18 mouse cellular contexts compared by ENCODE assay signal in the genomic region with DNA sequence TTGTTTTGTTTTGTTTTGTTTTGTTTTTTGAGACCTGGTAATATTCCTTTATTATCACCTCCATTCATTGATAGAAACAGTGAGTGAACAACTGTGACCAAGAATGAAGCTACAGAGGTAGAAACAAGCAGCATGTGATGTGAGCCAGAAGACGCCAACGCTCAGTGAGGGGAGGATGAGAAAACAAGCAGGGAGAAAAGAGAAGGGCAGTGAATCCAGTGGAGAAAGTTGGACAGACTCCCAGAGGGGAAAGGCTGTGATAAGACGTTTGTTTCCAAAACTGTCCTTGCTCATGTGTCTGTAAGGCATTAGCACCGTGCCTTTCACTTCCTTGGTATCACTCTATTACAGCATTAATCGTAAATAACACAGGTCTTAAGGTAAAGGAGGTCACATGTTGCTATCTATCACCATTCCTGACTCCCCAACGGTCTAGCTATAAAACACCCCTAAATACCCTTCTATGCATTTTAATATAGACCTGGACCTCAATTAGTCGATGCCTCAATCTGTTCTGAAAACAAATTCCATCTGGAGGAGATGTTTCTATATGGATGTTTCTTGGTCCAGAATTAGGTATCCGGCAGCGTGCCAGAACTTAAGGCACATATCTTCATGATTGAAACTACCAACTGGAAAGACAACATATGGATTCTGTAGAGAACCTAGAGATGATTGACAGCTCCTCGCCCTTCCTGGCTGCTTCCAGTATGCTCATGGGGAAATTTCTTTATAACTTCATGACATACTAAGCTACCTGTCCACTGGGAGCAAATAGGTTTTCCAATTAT.
DNase-seq lines count a peak whose midpoint lies in the region; ATAC-seq lines count a peak whose summit lies in the region.
"Had no signal": no experiment of that assay in that cellular context is flagged by ENCODE, and none has a peak within 500 bp of the region (broad histone marks: within the 10 kb centered on the region; RNA-seq: fewer than 3 reads in every experiment).

No protein-coding gene starts in this region.

- no peaks in the 10 kb centered on the region for H3K9me3 ChIP-seq in heart, embryonic 15.5 days (replicated peaks)
- H3K9me3 ChIP-seq: intestine, embryonic 15.5 days; limb, embryonic 12.5 days; liver, embryonic 15.5 days; midbrain, embryonic 13.5 days had no signal

- DNase-seq in frontal cortex, postnatal 25 days (ENCODE audit: low spot score in 2 of 2): no peak
- DNase-seq in heart, postnatal 14 days: no peak
- DNase-seq in lung, postnatal 10 days: peak; percentile 25
- DNase-seq in lung, postnatal 14 days: no peak
- peak; percentile 59 for DNase-seq in right cerebral cortex, postnatal 14 days
- DNase-seq in adipocyte (ENCODE audit: low spot score): no peak
- DNase-seq: cerebellum, postnatal 10 days; embryo, embryonic 11 days; thymus, postnatal 14 days had no signal

- peak overlapping the region; percentile 23; the same call in 1 of the 2 replicates for H3K4me2 ChIP-seq in heart, embryonic 15.5 days
- H3K4me2 ChIP-seq: hindbrain, embryonic 14.5 days; intestine, embryonic 15.5 days; limb, embryonic 12.5 days; liver, embryonic 15.5 days; midbrain, embryonic 13.5 days had no signal

- H3K27me3 ChIP-seq in heart, embryonic 15.5 days: no peaks in the 10 kb centered on the region
- H3K27me3 ChIP-seq: intestine, embryonic 15.5 days; liver, embryonic 15.5 days; midbrain, embryonic 13.5 days had no signal

- peak; percentile 73 for ATAC-seq in frontal cortex, adult (ENCODE audit: low TSS enrichment)
- 0 out of 2 replicates have a peak, but pooled peaks have one; percentile 47 for ATAC-seq in heart, embryonic 15.5 days (replicated peaks; ENCODE audit: insufficient number of reproducible peaks, insufficient read depth, low FRiP score, low read depth)
- ATAC-seq: CD4-positive, CD25-positive, alpha-beta regulatory T cell, adult 4 months; intestine, embryonic 15.5 days; midbrain, embryonic 13.5 days had no signal

- peak overlapping the region; percentile 57 for H3K27ac ChIP-seq in heart, embryonic 15.5 days
- H3K27ac ChIP-seq: hindbrain, embryonic 14.5 days; intestine, embryonic 15.5 days; limb, embryonic 12.5 days; liver, embryonic 15.5 days; midbrain, embryonic 13.5 days had no signal

- H3K4me3 ChIP-seq in heart, embryonic 15.5 days: no peak overlapping the region
- H3K4me3 ChIP-seq: intestine, embryonic 15.5 days; limb, embryonic 12.5 days; liver, embryonic 15.5 days; midbrain, embryonic 13.5 days had no signal

- intact Hi-C loops in heart, postnatal 14 days (cut with DNase I): no loop called here

- peaks cover 22% of the 10 kb centered on the region for H3K4me1 ChIP-seq in heart, embryonic 15.5 days (replicated peaks)
- H3K4me1 ChIP-seq: intestine, embryonic 15.5 days; liver, embryonic 15.5 days had no signal

- H3K36me3 ChIP-seq in heart, embryonic 15.5 days: no peaks in the 10 kb centered on the region
- H3K36me3 ChIP-seq: G1E; intestine, embryonic 15.5 days; limb, embryonic 12.5 days; liver, embryonic 15.5 days; midbrain, embryonic 13.5 days had no signal

- WGBS in heart, embryonic 15.5 days: 42% methylated on average over 10 of the region's 10 CpGs

- no peak overlapping the region for H3K9ac ChIP-seq in heart, embryonic 15.5 days
- H3K9ac ChIP-seq: hindbrain, embryonic 14.5 days; intestine, embryonic 15.5 days; limb, embryonic 12.5 days; liver, embryonic 15.5 days; midbrain, embryonic 13.5 days had no signal

Comparison
In these comparisons a context has a peak if more than half of its experiments do, and no peak if none do; other contexts are left out.
1. DNase-seq: peak in lung, postnatal 10 days (single experiment) and right cerebral cortex, postnatal 14 days (single experiment); none in frontal cortex, postnatal 25 days (0 of 2), heart, postnatal 14 days (0 of 2), lung, postnatal 14 days (single experiment) and adipocyte (single experiment).